Mouse (Mus musculus) MEL (cell line): ENCODE measurements around the gene P3h3. TPM values are rescaled to one million over a fixed set of nuclear protein-coding genes. Genes with fewer than 3 reads are reported as not detected.

Experiments
- DNase-seq: peaks from one replicate; pipeline ENCODE4 v3.0.0; 2011; ENCODE audit warnings: low read depth, low spot score
- H3K27ac ChIP-seq: 2 replicates; pipeline ENCODE4 v1.5.1; 2012; ENCODE audit warnings: low read depth, mild to moderate bottlenecking, control low read depth, low read length, moderate library complexity; ENCODE audit not compliant: control insufficient read depth
- H3K27me3 ChIP-seq, 2 experiments: fragments of 150-350 bp in 1 of 2; sonication (generic) in 1 of 2; 2 replicates each; pipeline ENCODE4 v1.6.1; 2012; ENCODE audit warnings: low read length in 2 of 2, mild to moderate bottlenecking in 2 of 2, improper control_type of control experiment in 1 of 2, moderate library complexity in 1 of 2; ENCODE audit not compliant: insufficient read depth in 2 of 2, control insufficient read depth in 1 of 2
- H3K36me3 ChIP-seq, 2 experiments: 2 replicates each; pipeline ENCODE4 v1.6.1; 2012 to 2014; ENCODE audit warnings: low read length in 2 of 2, improper control_type of control experiment in 1 of 2, inconsistent platforms in 1 of 2, mild to moderate bottlenecking in 1 of 2; ENCODE audit not compliant: insufficient read depth in 2 of 2, control insufficient read depth in 1 of 2
- H3K4me1 ChIP-seq, 2 experiments: fragments of 150-350 bp in 1 of 2; sonication (generic) in 1 of 2; 2 replicates each; pipeline ENCODE4 v1.6.1; 2012; ENCODE audit warnings: low read length in 2 of 2, improper control_type of control experiment in 1 of 2, mild to moderate bottlenecking in 1 of 2; ENCODE audit not compliant: insufficient read depth in 2 of 2, control insufficient read depth in 1 of 2
- H3K4me3 ChIP-seq, 2 experiments: fragments of 150-350 bp in 1 of 2; sonication (generic) in 1 of 2; 2 replicates each; pipeline ENCODE4 v1.5.1; 2012; ENCODE audit warnings: low read depth in 2 of 2, low read length in 2 of 2, mild to moderate bottlenecking in 2 of 2, moderate library complexity in 2 of 2, control low read depth in 1 of 2, improper control_type of control experiment in 1 of 2; ENCODE audit not compliant: control insufficient read depth in 1 of 2, insufficient read depth in 1 of 2
- H3K79me2 ChIP-seq: 2 replicates; pipeline ENCODE4 v1.6.1; 2012; ENCODE audit warnings: mild to moderate bottlenecking, low read length, moderate library complexity; ENCODE audit not compliant: control insufficient read depth, poor library complexity, insufficient read depth
- H3K9ac ChIP-seq: 2 replicates; pipeline ENCODE4 v1.6.1; 2012; ENCODE audit warnings: low read depth, mild to moderate bottlenecking, control low read depth, low read length, moderate library complexity; ENCODE audit not compliant: control insufficient read depth, poor library complexity, severe bottlenecking
- H3K9me3 ChIP-seq: fragments of 150-350 bp; sonication (generic); replicated peaks from 2 replicates; pipeline ENCODE4 v1.6.1; 2012; ENCODE audit warnings: mild to moderate bottlenecking, low read length, improper control_type of control experiment, moderate library complexity; ENCODE audit not compliant: insufficient read depth
- CTCF ChIP-seq, 3 experiments: IDR thresholded peaks in 2 of 3; conservative IDR thresholded peaks in 1 of 3; 2 replicates each; pipeline ENCODE4 v1.5.1; 2011 to 2012; ENCODE audit warnings: low read length in 3 of 3, low read depth in 2 of 3, mild to moderate bottlenecking in 2 of 3, improper control_type of control experiment in 1 of 3, inconsistent platforms in 1 of 3, mixed read lengths in 1 of 3, moderate library complexity in 1 of 3; ENCODE audit not compliant: control insufficient read depth in 1 of 3, insufficient read depth in 1 of 3, poor library complexity in 1 of 3, severe bottlenecking in 1 of 3
- EP300 ChIP-seq, 2 experiments: IDR thresholded peaks; 2 replicates each; pipeline ENCODE4 v1.6.1; 2011; ENCODE audit warnings: improper control_type of control experiment in 2 of 2, low read length in 2 of 2, low read depth in 1 of 2, mild to moderate bottlenecking in 1 of 2
- ETS1 ChIP-seq: IDR thresholded peaks from 2 replicates; pipeline ENCODE4 v1.6.1; 2012; ENCODE audit warnings: low read depth, mild to moderate bottlenecking, inconsistent platforms, low read length, improper control_type of control experiment, moderate library complexity
- GATA1 ChIP-seq: IDR thresholded peaks from 2 replicates; pipeline ENCODE4 v1.6.1; 2011; ENCODE audit warnings: low read depth, low read length, improper control_type of control experiment
- HCFC1 ChIP-seq: IDR thresholded peaks from 2 replicates; pipeline ENCODE4 v1.6.1; 2012; ENCODE audit warnings: low read depth, mild to moderate bottlenecking, inconsistent platforms, low read length, improper control_type of control experiment, moderate library complexity
- MAZ ChIP-seq: IDR thresholded peaks from 2 replicates; pipeline ENCODE4 v1.6.1; 2012; ENCODE audit warnings: low read depth, mild to moderate bottlenecking, inconsistent platforms, low read length, improper control_type of control experiment
- MYB ChIP-seq: IDR thresholded peaks from 2 replicates; pipeline ENCODE4 v1.6.1; 2011; ENCODE audit warnings: mild to moderate bottlenecking, low read depth, low read length, improper control_type of control experiment
- MYC ChIP-seq: IDR thresholded peaks from 2 replicates; pipeline ENCODE4 v1.6.1; 2011; ENCODE audit warnings: low read depth, mild to moderate bottlenecking, low read length, improper control_type of control experiment, moderate library complexity
- NRF1 ChIP-seq: IDR thresholded peaks from 2 replicates; pipeline ENCODE4 v1.6.1; 2014; ENCODE audit warnings: low read depth, mild to moderate bottlenecking, inconsistent platforms, low read length, improper control_type of control experiment, moderate library complexity; ENCODE audit not compliant: poor library complexity, insufficient read depth, severe bottlenecking
- POLR2A ChIP-seq, 2 experiments: IDR thresholded peaks; 2 replicates each; pipeline ENCODE4 v1.6.1; 2011 to 2012; ENCODE audit warnings: low read length in 2 of 2, mild to moderate bottlenecking in 2 of 2, control low read depth in 1 of 2, improper control_type of control experiment in 1 of 2, low read depth in 1 of 2, moderate library complexity in 1 of 2; ENCODE audit not compliant: control insufficient read depth in 1 of 2, insufficient read depth in 1 of 2, poor library complexity in 1 of 2
- POLR2AphosphoS5 ChIP-seq: IDR thresholded peaks from 2 replicates; pipeline ENCODE4 v1.6.1; 2012; ENCODE audit warnings: low read depth, borderline replicate concordance, mild to moderate bottlenecking, inconsistent platforms, low read length, moderate library complexity, mixed read lengths
- RCOR1 ChIP-seq: IDR thresholded peaks from 2 replicates; pipeline ENCODE4 v1.6.1; 2012; ENCODE audit warnings: low read depth, mild to moderate bottlenecking, inconsistent platforms, low read length, improper control_type of control experiment
- TAL1 ChIP-seq: IDR thresholded peaks from 2 replicates; pipeline ENCODE4 v1.6.1; 2012; ENCODE audit warnings: mild to moderate bottlenecking, inconsistent platforms, low read length, moderate library complexity, mixed read lengths
- TCF12 ChIP-seq: IDR thresholded peaks from 2 replicates; pipeline ENCODE4 v1.6.1; 2014; ENCODE audit warnings: low read depth, mild to moderate bottlenecking, inconsistent platforms, low read length, improper control_type of control experiment, moderate library complexity
- UBTF ChIP-seq: IDR thresholded peaks from 2 replicates; pipeline ENCODE4 v1.6.1; 2012; ENCODE audit warnings: low read depth, mild to moderate bottlenecking, inconsistent platforms, low read length, improper control_type of control experiment, moderate library complexity, borderline replicate concordance; ENCODE audit not compliant: insufficient read depth
- USF1 ChIP-seq: IDR thresholded peaks from 2 replicates; pipeline ENCODE4 v1.6.1; 2014; ENCODE audit warnings: low read depth, mild to moderate bottlenecking, inconsistent platforms, low read length, improper control_type of control experiment, moderate library complexity
- ZC3H11A ChIP-seq: IDR thresholded peaks from 2 replicates; pipeline ENCODE4 v1.6.1; 2012; ENCODE audit warnings: low read depth, mild to moderate bottlenecking, inconsistent platforms, low read length, improper control_type of control experiment
- ZKSCAN1 ChIP-seq: IDR thresholded peaks from 2 replicates; pipeline ENCODE4 v1.6.1; 2012; ENCODE audit warnings: low read depth, mild to moderate bottlenecking, inconsistent platforms, low read length, improper control_type of control experiment, moderate library complexity
- ZNF384 ChIP-seq: IDR thresholded peaks from 2 replicates; pipeline ENCODE4 v1.6.1; 2012; ENCODE audit warnings: low read depth, mild to moderate bottlenecking, inconsistent platforms, low read length, improper control_type of control experiment
- polyA plus RNA-seq, 2 experiments: library from polyadenylated mRNA; stranded (reverse) in 1 of 2; unstranded in 1 of 2; fragments of >175 nt in 1 of 2; fragments of >200 nt in 1 of 2; gene quantifications; 2 replicates each; pipeline versions ENCODE4 v1.2.1 to v1.2.4; 2012; ENCODE audit warnings: low replicate concordance in 2 of 2, low read depth in 1 of 2; ENCODE audit not compliant: insufficient read length in 2 of 2, insufficient read depth in 1 of 2, missing spikeins in 1 of 2
- total RNA-seq: library from RNA; depleted of rRNA; stranded (reverse); fragments of 300-350 nt; gene quantifications from 2 replicates; pipeline ENCODE4 v1.2.3, GENCODE M21; 2012

P3h3 gene
- total and polyA plus RNA-seq, 3 experiments: 0.23 to 2.1 TPM; not detected in 1

GRCm38 (mm10) chr6:124840241-124841167, 17.0 kb downstream of the P3h3 start, which contains the start of gene Gnb3:
Gene Gnb3, minus strand, starts transcription at chr6:124840275.
- H3K27me3 ChIP-seq: no peaks in the 10 kb centered on the region
- H3K9me3 ChIP-seq: no peaks in the 10 kb centered on the region
- H3K9ac ChIP-seq: no peak within 1 kb of the TSS
- H3K27ac ChIP-seq: no peak within 1 kb of the TSS
- DNase-seq: peak; percentile 43
- no peaks in the 10 kb centered on the region for H3K36me3 ChIP-seq
- TF ChIP-seq GATA1: peak; percentile 42; the same call in 1 of the 2 replicates
- TF ChIP-seq CTCF (IDR thresholded peaks at IDR 0.05 in 2 of 3, conservative IDR thresholded peaks at IDR 0.05 in 1 of 3; ENCODE audit: control insufficient read depth in 1 of 3, insufficient read depth in 1 of 3, low read depth in 2 of 3, low read length in 3 of 3, poor library complexity in 1 of 3, severe bottlenecking in 1 of 3): peak in 1 of 3 experiments; percentile 24; a peak in 1 of 6 replicates
- TF ChIP-seq USF1: no peak
- TF ChIP-seq, all 39 proteins: peak for 2
- Histone ChIP-seq H3K79me2 (no peaks in the 10 kb centered on the region), H3K4me1 (peaks cover 0 to 9% of the 10 kb centered on the region in 2 experiments; a peak in 3 of 4 replicates), H3K4me3 (no peak within 1 kb of the TSS)

- no peak overlapping the region for H3K9ac ChIP-seq
- no peak overlapping the region for H3K4me3 ChIP-seq
- no peak overlapping the region for H3K27ac ChIP-seq
- no peaks in the 10 kb centered on the region for H3K27me3 ChIP-seq
- no peaks in the 10 kb centered on the region for H3K9me3 ChIP-seq
- TF ChIP-seq HCFC1 (no peak), MYC (no peak), TCF12 (no peak), NRF1 (no peak), UBTF (no peak), MAZ (no peak)
- DNase-seq: no peak
- H3K79me2 ChIP-seq: no peaks in the 10 kb centered on the region
- H3K36me3 ChIP-seq: no peaks in the 10 kb centered on the region
- peaks cover 0 to 9% of the 10 kb centered on the region in 2 experiments; a peak in 3 of 4 replicates for H3K4me1 ChIP-seq
Measured at GRCm38 (mm10) chr6:124839805-124840204, 17.7 kb downstream of the P3h3 start.

- no peaks in the 10 kb centered on the region for H3K79me2 ChIP-seq
- no peaks in the 10 kb centered on the region for H3K9me3 ChIP-seq
- no peaks in the 10 kb centered on the region for H3K36me3 ChIP-seq
- H3K27ac ChIP-seq: no peak overlapping the region
- H3K4me1 ChIP-seq: peaks cover 0 to 9% of the 10 kb centered on the region in 2 experiments; a peak in 3 of 4 replicates
- no peak overlapping the region for H3K9ac ChIP-seq
- no peaks in the 10 kb centered on the region for H3K27me3 ChIP-seq
- TF ChIP-seq ZKSCAN1 (no peak), TCF12 (no peak), POLR2A (IDR thresholded peaks at IDR 0.05; ENCODE audit: control insufficient read depth in 1 of 2, insufficient read depth in 1 of 2, low read depth in 1 of 2, low read length in 2 of 2, poor library complexity in 1 of 2) (no peak), MYC (no peak), EP300 (IDR thresholded peaks at IDR 0.05; ENCODE audit: low read depth in 1 of 2, low read length in 2 of 2) (no peak), MYB (no peak), UBTF (no peak), ZNF384 (no peak), GATA1 (no peak), TAL1 (no peak), ETS1 (no peak), RCOR1 (no peak), POLR2AphosphoS5 (no peak), ZC3H11A (no peak)
- H3K4me3 ChIP-seq: no peak overlapping the region
- no peak for DNase-seq
Measured at GRCm38 (mm10) chr6:124836411-124836810, 21.1 kb downstream of the P3h3 start.
